ENCODE assay signal across 11 mouse cellular contexts in the genomic region with DNA sequence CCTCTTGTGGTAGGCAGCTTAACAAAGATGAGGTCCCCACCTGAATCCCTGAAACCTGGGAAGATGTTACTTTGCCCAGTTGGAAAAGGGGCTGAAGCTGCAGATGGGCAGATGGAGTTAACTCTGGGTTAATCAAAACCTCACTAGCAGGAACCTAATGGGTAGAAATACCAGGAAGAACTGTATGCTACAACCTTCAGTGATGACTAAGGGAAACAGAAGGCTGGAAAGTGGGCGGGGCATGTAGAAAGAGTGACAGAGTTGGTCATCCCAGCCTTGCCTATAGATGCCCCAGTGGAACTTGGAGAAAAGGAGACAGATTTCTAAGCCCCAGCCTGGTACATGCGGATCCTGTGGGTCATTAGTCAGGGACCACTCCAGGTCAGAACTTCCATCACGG.
DNase-seq lines count a peak whose midpoint lies in the region; ATAC-seq lines count a peak whose summit lies in the region.
"Had no signal": no experiment of that assay in that cellular context is flagged by ENCODE, and none has a peak within 500 bp of the region (broad histone marks: within the 10 kb centered on the region; RNA-seq: fewer than 3 reads in every experiment).

No protein-coding gene starts in this region.

- ATAC-seq in monocyte, adult 5-6 weeks (replicated peaks; ENCODE audit: insufficient number of reproducible peaks, low FRiP score, low TSS enrichment, poor library complexity, severe bottlenecking): 0 out of 2 replicates have a peak, but pooled peaks have one; percentile 43

- peak; percentile 35 for DNase-seq in adrenal gland, postnatal 14 days
- no peak for DNase-seq in adrenal gland, adult 8-10 months
- peak; percentile 15 for DNase-seq in right cerebral cortex, postnatal 14 days
- DNase-seq in right cerebral cortex, postnatal 4 days: no peak
- DNase-seq in c-Kit-positive CD71-positive TER-119-positive erythroid progenitor cells, embryonic 14.5 days (ENCODE audit: low spot score): peak; percentile 29
- no peak for DNase-seq in ovary, postnatal 10 days (ENCODE audit: low spot score)
- no peak for DNase-seq in heart, adult 18-20 months
- DNase-seq: B cell, adult 2 months; cerebellum, adult 18-20 months; heart, adult 2 months had no signal

Comparison
In these comparisons a context has a peak if more than half of its experiments do, and no peak if none do; other contexts are left out.
1. DNase-seq: peak in adrenal gland, postnatal 14 days (single experiment), right cerebral cortex, postnatal 14 days (single experiment) and c-Kit-positive CD71-positive TER-119-positive erythroid progenitor cells, embryonic 14.5 days (single experiment); none in adrenal gland, adult 8-10 months (single experiment), right cerebral cortex, postnatal 4 days (single experiment), ovary, postnatal 10 days (single experiment) and heart, adult 18-20 months (0 of 2).